In the genomic region with DNA sequence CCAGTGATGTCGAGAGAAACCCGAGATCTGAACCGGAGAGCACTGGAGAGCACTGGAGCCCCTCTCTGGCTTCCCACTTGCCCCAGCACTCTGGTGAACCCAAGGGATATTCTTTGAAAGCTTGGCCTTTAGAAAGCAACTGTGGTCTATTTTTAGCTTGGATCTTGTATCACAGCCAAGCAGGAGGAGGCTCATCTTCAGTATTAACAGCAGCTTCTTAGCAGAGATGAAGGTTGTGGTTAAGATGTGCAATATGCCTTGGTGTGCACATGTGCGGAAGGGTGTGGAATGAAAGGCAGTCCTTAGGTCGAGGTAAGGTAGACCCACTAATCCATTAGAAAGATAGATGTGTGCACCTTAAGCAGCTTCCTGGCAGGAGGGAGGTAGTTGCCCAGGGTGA, we compare ENCODE assay signal across 22 mouse cellular contexts. TPM values are rescaled to one million over a fixed set of nuclear protein-coding genes. Genes with fewer than 3 reads are reported as not detected.
A peak's percentile ranks its signal among the peaks of the same experiment; 100 is the strongest.
DNase-seq lines count a peak whose midpoint lies in the region; ATAC-seq lines count a peak whose summit lies in the region.
"Had no signal": no experiment of that assay in that cellular context is flagged by ENCODE, and none has a peak within 500 bp of the region (broad histone marks: within the 10 kb centered on the region; RNA-seq: fewer than 3 reads in every experiment).

No protein-coding gene starts in this region.

- no peak overlapping the region for H3K9ac ChIP-seq in embryonic facial prominence, embryonic 14.5 days (ENCODE audit: low read depth, low read length)
- H3K9ac ChIP-seq in heart, embryonic 13.5 days, result no peak overlapping the region
- no peak overlapping the region for H3K9ac ChIP-seq in kidney, embryonic 16.5 days (replicated peaks; ENCODE audit: low read length)
- H3K9ac ChIP-seq: forebrain, postnatal 0 days; hindbrain, embryonic 13.5 days; liver, embryonic 13.5 days; lung, embryonic 15.5 days; midbrain, embryonic 13.5 days; stomach, embryonic 15.5 days had no signal

- no peak overlapping the region for H3K4me3 ChIP-seq in embryonic facial prominence, embryonic 14.5 days (ENCODE audit: low read depth, low read length)
- no peak overlapping the region for H3K4me3 ChIP-seq in embryonic facial prominence, embryonic 10.5 days
- H3K4me3 ChIP-seq in heart, embryonic 13.5 days, result no peak overlapping the region
- no peak overlapping the region for H3K4me3 ChIP-seq in kidney, embryonic 16.5 days (ENCODE audit: low read length)
- H3K4me3 ChIP-seq: hindbrain, embryonic 13.5 days; liver, embryonic 13.5 days; lung, embryonic 15.5 days; megakaryocyte, embryonic 14.5 days; midbrain, embryonic 13.5 days; stomach, embryonic 15.5 days had no signal

- H3K4me1 ChIP-seq in embryonic facial prominence, embryonic 14.5 days (ENCODE audit: control insufficient read depth, insufficient read depth, low read length), result no peaks in the 10 kb centered on the region
- peaks cover 16% of the 10 kb centered on the region for H3K4me1 ChIP-seq in embryonic facial prominence, embryonic 10.5 days
- H3K4me1 ChIP-seq in heart, embryonic 13.5 days, result peaks cover 34% of the 10 kb centered on the region
- H3K4me1 ChIP-seq in kidney, embryonic 16.5 days (ENCODE audit: insufficient read depth, low read length), result peaks cover 12% of the 10 kb centered on the region; the same call in 1 of the 2 replicates
- H3K4me1 ChIP-seq: liver, embryonic 13.5 days; midbrain, embryonic 13.5 days had no signal

- H3K9me3 ChIP-seq in embryonic facial prominence, embryonic 14.5 days (ENCODE audit: control insufficient read depth, low read length), result no peaks in the 10 kb centered on the region
- H3K9me3 ChIP-seq in embryonic facial prominence, embryonic 10.5 days, result no peaks in the 10 kb centered on the region
- H3K9me3 ChIP-seq in heart, embryonic 13.5 days, result no peaks in the 10 kb centered on the region
- no peaks in the 10 kb centered on the region for H3K9me3 ChIP-seq in kidney, embryonic 16.5 days (ENCODE audit: low read length)
- H3K9me3 ChIP-seq: hindbrain, embryonic 13.5 days; liver, embryonic 13.5 days; lung, embryonic 15.5 days; megakaryocyte, embryonic 14.5 days; midbrain, embryonic 13.5 days; stomach, embryonic 15.5 days had no signal

- H3K4me2 ChIP-seq in embryonic facial prominence, embryonic 14.5 days (ENCODE audit: low read depth, low read length), result no peak overlapping the region
- H3K4me2 ChIP-seq in heart, embryonic 13.5 days, result no peak overlapping the region
- 0 out of 2 replicates have a peak overlapping the region, but pooled peaks have one; percentile 14 for H3K4me2 ChIP-seq in kidney, embryonic 16.5 days (replicated peaks; ENCODE audit: low read depth, low read length)
- H3K4me2 ChIP-seq: hindbrain, embryonic 13.5 days; liver, embryonic 13.5 days; lung, embryonic 15.5 days; midbrain, embryonic 13.5 days; stomach, embryonic 15.5 days had no signal

- ATAC-seq in embryonic facial prominence, embryonic 14.5 days (ENCODE audit: low read depth), result no peak
- no peak for ATAC-seq in heart, embryonic 13.5 days (ENCODE audit: extremely low read depth, insufficient number of reproducible peaks, low FRiP score, low TSS enrichment)
- ATAC-seq in kidney, embryonic 16.5 days (ENCODE audit: low FRiP score, low TSS enrichment), result no peak
- ATAC-seq: CD4-positive, CD25-positive, alpha-beta regulatory T cell, adult 4 months; forebrain, postnatal 0 days; midbrain, embryonic 13.5 days had no signal

- peak; percentile 17 for DNase-seq in embryonic facial prominence, embryonic 14.5 days (ENCODE audit: low spot score)
- DNase-seq in embryonic facial prominence, embryonic 10.5 days (ENCODE audit: low spot score), result no peak
- DNase-seq in heart, postnatal 14 days, result no peak
- no peak for DNase-seq in kidney, adult 8-10 months
- DNase-seq in 3T3-L1 (ENCODE audit: low read depth, low spot score), result peak; percentile 23
- no peak for DNase-seq in urinary bladder, adult 18-20 months (ENCODE audit: low spot score in 2 of 2)
- DNase-seq: cerebellum, adult 11-12 months; cerebellum, postnatal 10 days; forebrain, postnatal 0 days; gastrocnemius, postnatal 10 days; kidney, postnatal 14 days; liver, embryonic 13.5 days; lung, postnatal 36 days; thymus, postnatal 25 days had no signal

- H3K27me3 ChIP-seq in embryonic facial prominence, embryonic 14.5 days (replicated peaks; ENCODE audit: control insufficient read depth, insufficient read depth, low read length), result no peaks in the 10 kb centered on the region
- no peaks in the 10 kb centered on the region for H3K27me3 ChIP-seq in embryonic facial prominence, embryonic 10.5 days (replicated peaks; ENCODE audit: low read depth, poor library complexity, severe bottlenecking)
- H3K27me3 ChIP-seq in heart, embryonic 13.5 days (replicated peaks), result no peaks in the 10 kb centered on the region
- no peaks in the 10 kb centered on the region; the same call in 1 of the 2 replicates for H3K27me3 ChIP-seq in kidney, embryonic 16.5 days (ENCODE audit: insufficient read depth, low read length)
- H3K27me3 ChIP-seq: hindbrain, embryonic 13.5 days; lung, embryonic 15.5 days; midbrain, embryonic 13.5 days; stomach, embryonic 15.5 days had no signal

- H3K27ac ChIP-seq in embryonic facial prominence, embryonic 14.5 days (replicated peaks; ENCODE audit: low read depth, low read length), result no peak overlapping the region
- H3K27ac ChIP-seq in embryonic facial prominence, embryonic 10.5 days (replicated peaks), result no peak overlapping the region
- H3K27ac ChIP-seq in heart, embryonic 13.5 days (replicated peaks), result peak overlapping the region; percentile 3
- H3K27ac ChIP-seq in kidney, embryonic 16.5 days (ENCODE audit: low read length), result no peak overlapping the region
- H3K27ac ChIP-seq: hindbrain, embryonic 13.5 days; liver, embryonic 13.5 days; lung, embryonic 15.5 days; midbrain, embryonic 13.5 days; stomach, embryonic 15.5 days had no signal

- WGBS in embryonic facial prominence, embryonic 14.5 days, result 68% methylated on average over 5 of the region's 5 CpGs
- WGBS in embryonic facial prominence, embryonic 10.5 days, result 76% methylated on average over 5 of the region's 5 CpGs
- WGBS in heart, embryonic 13.5 days, result 68% methylated on average over 5 of the region's 5 CpGs
- 70% methylated on average over 5 of the region's 5 CpGs for WGBS in kidney, embryonic 16.5 days

- no peaks in the 10 kb centered on the region for H3K36me3 ChIP-seq in embryonic facial prominence, embryonic 14.5 days (ENCODE audit: control insufficient read depth, insufficient read depth, low read length)
- H3K36me3 ChIP-seq in embryonic facial prominence, embryonic 10.5 days (replicated peaks), result no peaks in the 10 kb centered on the region
- no peaks in the 10 kb centered on the region for H3K36me3 ChIP-seq in heart, embryonic 13.5 days
- H3K36me3 ChIP-seq in kidney, embryonic 16.5 days (ENCODE audit: insufficient read depth, low read length), result no peaks in the 10 kb centered on the region
- H3K36me3 ChIP-seq: hindbrain, embryonic 13.5 days; liver, embryonic 13.5 days; lung, embryonic 15.5 days; midbrain, embryonic 13.5 days; stomach, embryonic 15.5 days had no signal

- intact Hi-C loops in heart, postnatal 14 days (cut with DNase I), result no loop called here

RNA-seq across cellular contexts. Expression of a gene that starts 2.1 kb away (rescaled TPM):
- 0.67 and 1.0 TPM in 2 replicates for polyA plus RNA-seq in embryonic facial prominence, embryonic 14.5 days (2014; fragmentation: Nextera tagmentation; extraction: Ambion mirVana)
- 0.04 and 0.06 TPM in 2 replicates for polyA plus RNA-seq in embryonic facial prominence, embryonic 10.5 days (2016; fragmentation: Nextera tagmentation; extraction: Ambion mirVana)
- 0.04 and 0.08 TPM in 2 replicates for polyA plus RNA-seq in heart, embryonic 13.5 days (2015; fragmentation: Nextera tagmentation; extraction: Ambion mirVana)
- total RNA-seq in heart, postnatal 14 days (2021), result under 1 TPM; 0.02 to 0.05 TPM
- 11.8 and 12.4 TPM in 2 replicates for polyA plus RNA-seq in kidney, embryonic 16.5 days (2015; fragmentation: Nextera tagmentation; extraction: Ambion mirVana)

RNA-seq across cellular contexts. Expression of a gene that starts 40.8 kb away (rescaled TPM):
- 17.5 and 17.9 TPM in 2 replicates for polyA plus RNA-seq in embryonic facial prominence, embryonic 14.5 days (2014; fragmentation: Nextera tagmentation; extraction: Ambion mirVana)
- polyA plus RNA-seq in embryonic facial prominence, embryonic 10.5 days (2016; fragmentation: Nextera tagmentation; extraction: Ambion mirVana), result 12.8 and 19.0 TPM in 2 replicates
- polyA plus RNA-seq in heart, embryonic 13.5 days (2015; fragmentation: Nextera tagmentation; extraction: Ambion mirVana), result 5.5 and 6.4 TPM in 2 replicates
- 1 to 10 TPM; 7.7 TPM for total RNA-seq in heart, postnatal 14 days (2021)
- polyA plus RNA-seq in kidney, embryonic 16.5 days (2015; fragmentation: Nextera tagmentation; extraction: Ambion mirVana), result 6.1 and 6.3 TPM in 2 replicates

Comparison
In these comparisons a context has a peak if more than half of its experiments do, and no peak if none do; other contexts are left out.
1. DNase-seq: peak in embryonic facial prominence, embryonic 14.5 days (single experiment) and 3T3-L1 (single experiment); none in embryonic facial prominence, embryonic 10.5 days (single experiment), heart, postnatal 14 days (0 of 2), kidney, adult 8-10 months (0 of 2) and urinary bladder, adult 18-20 months (0 of 2).